Comparison of ENCODE assay signal across 28 mouse cellular contexts in the genomic region with DNA sequence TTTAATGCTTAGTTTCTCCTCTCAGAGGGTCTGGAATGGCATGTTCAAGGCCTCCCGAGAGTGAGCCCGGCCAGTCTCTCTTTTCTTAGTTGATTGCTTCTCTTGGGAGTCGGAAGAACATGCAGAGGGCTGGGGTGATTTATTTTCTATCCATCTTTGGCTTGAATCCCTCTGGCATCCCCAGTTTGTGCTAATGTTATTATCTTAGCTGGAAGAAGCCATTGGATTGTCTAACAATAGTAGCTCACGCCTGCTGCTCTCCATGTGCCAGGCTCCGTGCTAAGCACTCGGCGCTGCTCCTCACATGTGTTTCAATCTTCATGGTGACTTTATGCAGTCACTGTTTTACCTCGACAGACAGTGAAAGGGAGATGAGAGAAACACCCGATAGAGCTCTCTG.
DNase-seq lines count a peak whose midpoint lies in the region; ATAC-seq and TF ChIP-seq lines count a peak whose summit lies in the region.
"Had no signal": no experiment of that assay in that cellular context is flagged by ENCODE, and none has a peak within 500 bp of the region (broad histone marks: within the 10 kb centered on the region; RNA-seq: fewer than 3 reads in every experiment).

No protein-coding gene starts in this region.

- H3K9me3 ChIP-seq in heart, embryonic 10.5 days: no peaks in the 10 kb centered on the region
- no peaks in the 10 kb centered on the region for H3K9me3 ChIP-seq in hindbrain, embryonic 16.5 days (ENCODE audit: control insufficient read depth, low read length)
- H3K9me3 ChIP-seq in hindbrain, embryonic 10.5 days: no peaks in the 10 kb centered on the region
- no peaks in the 10 kb centered on the region for H3K9me3 ChIP-seq in midbrain, embryonic 11.5 days (ENCODE audit: control insufficient read depth, low read length)
- no peaks in the 10 kb centered on the region for H3K9me3 ChIP-seq in midbrain, embryonic 16.5 days (replicated peaks; ENCODE audit: control insufficient read depth, low read length, poor library complexity, severe bottlenecking)
- no peaks in the 10 kb centered on the region for H3K9me3 ChIP-seq in embryonic facial prominence, embryonic 15.5 days (replicated peaks)
- H3K9me3 ChIP-seq in forebrain, embryonic 13.5 days (replicated peaks): no peaks in the 10 kb centered on the region
- H3K9me3 ChIP-seq: forebrain, embryonic 10.5 days; midbrain, embryonic 10.5 days; neural tube, embryonic 12.5 days had no signal

- TF ChIP-seq CTCF in heart, adult 2 months (IDR thresholded peaks at IDR 0.05): no peak

- H3K27me3 ChIP-seq in heart, embryonic 10.5 days (ENCODE audit: insufficient read depth, poor library complexity, severe bottlenecking): no peaks in the 10 kb centered on the region
- H3K27me3 ChIP-seq in heart, adult 2 months (ENCODE audit: control insufficient read depth, insufficient read depth, low read length): no peaks in the 10 kb centered on the region
- no peaks in the 10 kb centered on the region for H3K27me3 ChIP-seq in hindbrain, embryonic 16.5 days (replicated peaks; ENCODE audit: control insufficient read depth, insufficient read depth, low read length)
- H3K27me3 ChIP-seq in hindbrain, embryonic 10.5 days (ENCODE audit: insufficient read depth, poor library complexity, severe bottlenecking): no peaks in the 10 kb centered on the region
- no peaks in the 10 kb centered on the region for H3K27me3 ChIP-seq in midbrain, embryonic 11.5 days (ENCODE audit: control insufficient read depth, insufficient read depth, low read length)
- H3K27me3 ChIP-seq in midbrain, embryonic 16.5 days (ENCODE audit: control insufficient read depth, insufficient read depth, low read depth, low read length): no peaks in the 10 kb centered on the region
- no peaks in the 10 kb centered on the region for H3K27me3 ChIP-seq in embryonic facial prominence, embryonic 15.5 days
- no peaks in the 10 kb centered on the region for H3K27me3 ChIP-seq in forebrain, embryonic 13.5 days
- H3K27me3 ChIP-seq: neural tube, embryonic 12.5 days had no signal

- H3K9ac ChIP-seq in heart, adult 2 months (ENCODE audit: low read depth, low read length): no peak overlapping the region
- no peak overlapping the region for H3K9ac ChIP-seq in hindbrain, embryonic 16.5 days (ENCODE audit: low read depth, low read length)
- no peak overlapping the region for H3K9ac ChIP-seq in midbrain, embryonic 11.5 days (ENCODE audit: low read length)
- no peak overlapping the region for H3K9ac ChIP-seq in midbrain, embryonic 16.5 days (ENCODE audit: low read depth, low read length)
- H3K9ac ChIP-seq in embryonic facial prominence, embryonic 15.5 days: no peak overlapping the region
- H3K9ac ChIP-seq in forebrain, embryonic 13.5 days: no peak overlapping the region
- H3K9ac ChIP-seq: hindbrain, embryonic 14.5 days; liver, embryonic 14.5 days; neural tube, embryonic 12.5 days had no signal

- TF ChIP-seq POLR2A in heart, adult 2 months (IDR thresholded peaks at IDR 0.05; ENCODE audit: insufficient read depth, low read depth, low read length): no peak

- H3K36me3 ChIP-seq in heart, embryonic 10.5 days: no peaks in the 10 kb centered on the region
- no peaks in the 10 kb centered on the region for H3K36me3 ChIP-seq in heart, adult 2 months (ENCODE audit: control insufficient read depth, insufficient read depth, low read length)
- H3K36me3 ChIP-seq in hindbrain, embryonic 16.5 days (ENCODE audit: control insufficient read depth, insufficient read depth, low read length): no peaks in the 10 kb centered on the region
- no peaks in the 10 kb centered on the region for H3K36me3 ChIP-seq in hindbrain, embryonic 10.5 days
- H3K36me3 ChIP-seq in midbrain, embryonic 11.5 days (ENCODE audit: control insufficient read depth, insufficient read depth, low read length): no peaks in the 10 kb centered on the region
- no peaks in the 10 kb centered on the region for H3K36me3 ChIP-seq in midbrain, embryonic 16.5 days (ENCODE audit: control insufficient read depth, insufficient read depth, low read length)
- H3K36me3 ChIP-seq in embryonic facial prominence, embryonic 15.5 days: no peaks in the 10 kb centered on the region
- H3K36me3 ChIP-seq in forebrain, embryonic 13.5 days (ENCODE audit: poor library complexity, severe bottlenecking): no peaks in the 10 kb centered on the region
- H3K36me3 ChIP-seq: forebrain, embryonic 10.5 days; midbrain, embryonic 10.5 days; neural tube, embryonic 12.5 days had no signal

- peaks cover 41% of the 10 kb centered on the region for H3K4me1 ChIP-seq in heart, embryonic 10.5 days
- peaks cover 8% of the 10 kb centered on the region for H3K4me1 ChIP-seq in heart, adult 2 months (ENCODE audit: control insufficient read depth, insufficient read depth, low read length)
- no peaks in the 10 kb centered on the region for H3K4me1 ChIP-seq in hindbrain, embryonic 16.5 days (ENCODE audit: control insufficient read depth, insufficient read depth, low read depth, low read length)
- peaks cover 9% of the 10 kb centered on the region for H3K4me1 ChIP-seq in hindbrain, embryonic 10.5 days (replicated peaks)
- no peaks in the 10 kb centered on the region for H3K4me1 ChIP-seq in midbrain, embryonic 11.5 days (ENCODE audit: control insufficient read depth, insufficient read depth, low read length)
- no peaks in the 10 kb centered on the region for H3K4me1 ChIP-seq in midbrain, embryonic 16.5 days (ENCODE audit: control insufficient read depth, insufficient read depth, low read length)
- peaks cover 39% of the 10 kb centered on the region for H3K4me1 ChIP-seq in embryonic facial prominence, embryonic 15.5 days
- H3K4me1 ChIP-seq in forebrain, embryonic 13.5 days: no peaks in the 10 kb centered on the region
- H3K4me1 ChIP-seq: neural tube, embryonic 12.5 days had no signal

- H3K27ac ChIP-seq in heart, embryonic 10.5 days: peak overlapping the region; percentile 59
- H3K27ac ChIP-seq in heart, adult 2 months: no peak overlapping the region
- H3K27ac ChIP-seq in hindbrain, embryonic 16.5 days (ENCODE audit: low read depth, low read length): no peak overlapping the region
- no peak overlapping the region for H3K27ac ChIP-seq in hindbrain, embryonic 10.5 days
- no peak overlapping the region for H3K27ac ChIP-seq in midbrain, embryonic 11.5 days (ENCODE audit: low read depth, low read length)
- no peak overlapping the region for H3K27ac ChIP-seq in midbrain, embryonic 16.5 days (ENCODE audit: low read length)
- H3K27ac ChIP-seq in embryonic facial prominence, embryonic 15.5 days (replicated peaks): peak overlapping the region; percentile 51; the same call in 1 of the 2 replicates
- H3K27ac ChIP-seq in forebrain, embryonic 13.5 days: no peak overlapping the region
- H3K27ac ChIP-seq: forebrain, embryonic 10.5 days; hindbrain, embryonic 14.5 days; kidney, postnatal 0 days; liver, embryonic 14.5 days; midbrain, embryonic 10.5 days; neural tube, embryonic 12.5 days had no signal

- DNase-seq in heart, embryonic 10.5 days (ENCODE audit: low spot score): no peak
- DNase-seq in heart, adult 2 months: no peak
- DNase-seq in hindbrain, embryonic 10.5 days (ENCODE audit: low spot score): no peak
- peak; percentile 53 for DNase-seq in midbrain, embryonic 11.5 days (ENCODE audit: low spot score, missing footprints)
- DNase-seq: adrenal gland, adult 2 months; B cell, adult 2 months; cerebellum, adult 8-10 months; cerebellum, postnatal 25 days; gastrocnemius, postnatal 25 days; kidney, adult 8-10 months; liver; lung, adult 2 months; right cerebral cortex, postnatal 4 days; thymus, postnatal 14 days had no signal

- peak; percentile 17; the same call in 1 of the 2 replicates for ATAC-seq in hindbrain, embryonic 16.5 days
- ATAC-seq in midbrain, embryonic 11.5 days (ENCODE audit: low FRiP score): no peak
- ATAC-seq in midbrain, embryonic 16.5 days: no peak
- no peak for ATAC-seq in embryonic facial prominence, embryonic 15.5 days (ENCODE audit: insufficient number of reproducible peaks, low FRiP score, low TSS enrichment, low read depth)
- ATAC-seq in forebrain, embryonic 13.5 days: no peak
- ATAC-seq: activated CD4-positive, CD25-positive, alpha-beta regulatory T cell, adult 4 months; forebrain, embryonic 16.5 days; inflammation-experienced regulatory T-cells, adult 6 months had no signal

- H3K4me2 ChIP-seq in hindbrain, embryonic 16.5 days (ENCODE audit: low read length): no peak overlapping the region
- no peak overlapping the region for H3K4me2 ChIP-seq in midbrain, embryonic 11.5 days
- no peak overlapping the region for H3K4me2 ChIP-seq in midbrain, embryonic 16.5 days (ENCODE audit: low read length)
- no peak overlapping the region for H3K4me2 ChIP-seq in embryonic facial prominence, embryonic 15.5 days (replicated peaks)
- no peak overlapping the region for H3K4me2 ChIP-seq in forebrain, embryonic 13.5 days
- H3K4me2 ChIP-seq: hindbrain, embryonic 14.5 days; neural tube, embryonic 12.5 days had no signal

- H3K4me3 ChIP-seq in heart, embryonic 10.5 days: no peak overlapping the region
- H3K4me3 ChIP-seq in heart, adult 2 months: no peak overlapping the region
- H3K4me3 ChIP-seq in hindbrain, embryonic 16.5 days (ENCODE audit: low read length): no peak overlapping the region
- no peak overlapping the region for H3K4me3 ChIP-seq in hindbrain, embryonic 10.5 days
- no peak overlapping the region for H3K4me3 ChIP-seq in midbrain, embryonic 11.5 days (ENCODE audit: low read depth, low read length)
- H3K4me3 ChIP-seq in midbrain, embryonic 16.5 days (ENCODE audit: low read depth, low read length): no peak overlapping the region
- H3K4me3 ChIP-seq in embryonic facial prominence, embryonic 15.5 days (replicated peaks): no peak overlapping the region
- H3K4me3 ChIP-seq in forebrain, embryonic 13.5 days: no peak overlapping the region
- H3K4me3 ChIP-seq: forebrain, embryonic 10.5 days; midbrain, embryonic 10.5 days; myocyte; neural tube, embryonic 12.5 days had no signal

- WGBS in heart, embryonic 10.5 days: 77% methylated on average over 9 of the region's 9 CpGs
- 50% methylated on average over 9 of the region's 9 CpGs for WGBS in heart, adult 2 months
- 49% methylated on average over 9 of the region's 9 CpGs for WGBS in hindbrain, embryonic 16.5 days
- 83% methylated on average over 9 of the region's 9 CpGs for WGBS in hindbrain, embryonic 10.5 days
- WGBS in midbrain, embryonic 11.5 days: 83% methylated on average over 9 of the region's 9 CpGs
- WGBS in midbrain, embryonic 16.5 days: 51% methylated on average over 9 of the region's 9 CpGs
- WGBS in embryonic facial prominence, embryonic 15.5 days: 54% methylated on average over 9 of the region's 9 CpGs
- WGBS in forebrain, embryonic 13.5 days: 76% methylated on average over 9 of the region's 9 CpGs

- TF ChIP-seq EP300 in heart, adult 2 months (IDR thresholded peaks at IDR 0.05; ENCODE audit: insufficient read depth, low read depth, low read length): no peak

- no peaks in the 10 kb centered on the region for H3K79me2 ChIP-seq in heart, adult 2 months (replicated peaks; ENCODE audit: control insufficient read depth, insufficient read depth, low read length)

- intact Hi-C loops in heart, adult 2 months (cut with DNase I): no loop called here

Comparison
In these comparisons a context has a peak if more than half of its experiments do, and no peak if none do; other contexts are left out.
1. H3K27ac ChIP-seq: peak in heart, embryonic 10.5 days (single experiment) and embryonic facial prominence, embryonic 15.5 days (single experiment); none in heart, adult 2 months (single experiment), hindbrain, embryonic 16.5 days (single experiment), hindbrain, embryonic 10.5 days (single experiment), midbrain, embryonic 11.5 days (single experiment), midbrain, embryonic 16.5 days (single experiment) and forebrain, embryonic 13.5 days (single experiment).